Mouse (Mus musculus) kidney, embryonic 15.5 days (tissue): ENCODE data around the gene Parp3. TPM values are rescaled to one million over a fixed set of nuclear protein-coding genes. Genes with fewer than 3 reads are reported as not detected.

ENCODE experiments used
- polyA plus RNA-seq: library from polyadenylated mRNA; unstranded; fragments of >200 nt; fragmentation: Nextera tagmentation; extraction: Ambion mirVana; gene quantifications from 2 replicates; pipeline ENCODE4 v1.2.1, GENCODE M21; 2015

Gene Parp3
- polyA plus RNA-seq, 1 experiment from 2014 or later, result 4.3 TPM

Other genes with a start within 250 kb of the Parp3 start
- 104 and 121 TPM in 2 replicates for gene Alas1, start 228.3 kb downstream of the Parp3 start, polyA plus RNA-seq
- 24.5 and 28.0 TPM in 2 replicates for gene Poc1a, start 195.9 kb downstream of the Parp3 start, polyA plus RNA-seq
- 15.6 and 17.7 TPM in 2 replicates for gene Dusp7, start 108.3 kb downstream of the Parp3 start, polyA plus RNA-seq
- 1,077 and 1,119 TPM in 2 replicates for gene Rpl29, start 47.5 kb downstream of the Parp3 start, polyA plus RNA-seq
- 49.9 and 52.0 TPM in 2 replicates for gene Acy1, start 38.6 kb downstream of the Parp3 start, polyA plus RNA-seq
- 27.9 and 30.6 TPM in 2 replicates for gene Abhd14b, start 29.5 kb downstream of the Parp3 start, polyA plus RNA-seq
- 55.5 and 56.8 TPM in 2 replicates for gene Abhd14a, start 29.3 kb downstream of the Parp3 start, polyA plus RNA-seq
- gene Pcbp4, start 23.7 kb downstream of the Parp3 start, polyA plus RNA-seq, result 118 and 140 TPM in 2 replicates
- gene Gpr62, start 11.0 kb downstream of the Parp3 start, polyA plus RNA-seq, result 0.22 and 0.47 TPM in 2 replicates
- gene Rrp9, start 986 bp downstream of the Parp3 start, polyA plus RNA-seq, result 52.8 and 54.3 TPM in 2 replicates
- not detected in 2 replicates for gene Iqcf1, start 23.0 kb upstream of the Parp3 start, polyA plus RNA-seq
- gene Iqcf5, start 37.6 kb upstream of the Parp3 start, polyA plus RNA-seq, result not detected in 2 replicates
- gene Iqcf3, start 84.7 kb upstream of the Parp3 start, polyA plus RNA-seq, result not detected in 2 replicates
- gene Iqcf4, start 94.0 kb upstream of the Parp3 start, polyA plus RNA-seq, result not detected in 2 replicates
- not detected in 2 replicates for gene Iqcf6, start 149.6 kb upstream of the Parp3 start, polyA plus RNA-seq
- not detected in 2 replicates for gene Grm2, start 179.1 kb upstream of the Parp3 start, polyA plus RNA-seq
- gene Tex264, start 209.0 kb upstream of the Parp3 start, polyA plus RNA-seq, result 65.6 and 67.4 TPM in 2 replicates